18 mouse cellular contexts compared by ENCODE assay signal in genomic region chr8:88506981-88507380, GRCm38 (mm10). TPM values are rescaled to one million over a fixed set of nuclear protein-coding genes. Genes with fewer than 3 reads are reported as not detected.
A peak's percentile ranks its signal among the peaks of the same experiment; 100 is the strongest.
DNase-seq lines count a peak whose midpoint lies in the region; ATAC-seq and TF ChIP-seq lines count a peak whose summit lies in the region.
"Had no signal": no experiment of that assay in that cellular context is flagged by ENCODE, and none has a peak within 500 bp of the region (broad histone marks: within the 10 kb centered on the region; RNA-seq: fewer than 3 reads in every experiment).

No protein-coding gene starts in this region.

- peaks cover 24% of the 10 kb centered on the region for H3K27me3 ChIP-seq in liver, embryonic 12.5 days (replicated peaks)

- no peak overlapping the region for H3K4me2 ChIP-seq in liver, embryonic 12.5 days
- H3K4me2 ChIP-seq: embryonic facial prominence, embryonic 12.5 days; heart, embryonic 11.5 days; heart, embryonic 15.5 days; hindbrain, embryonic 13.5 days had no signal

- no peak overlapping the region for H3K4me3 ChIP-seq in lung, adult 2 months (replicated peaks; ENCODE audit: extremely low read depth, low read depth, low read length)
- H3K4me3 ChIP-seq in liver, embryonic 12.5 days = no peak overlapping the region
- H3K4me3 ChIP-seq: embryonic facial prominence, embryonic 12.5 days; heart, adult 2 months; heart, embryonic 15.5 days; hindbrain, embryonic 13.5 days had no signal

- TF ChIP-seq CTCF in lung, adult 2 months (IDR thresholded peaks at IDR 0.05; ENCODE audit: insufficient read depth, low read length) = no peak

- no peaks in the 10 kb centered on the region for H3K36me3 ChIP-seq in liver, embryonic 12.5 days
- H3K36me3 ChIP-seq: embryonic facial prominence, embryonic 12.5 days; heart, embryonic 15.5 days; hindbrain, embryonic 13.5 days had no signal

- H3K9me3 ChIP-seq in liver, embryonic 12.5 days (replicated peaks) = no peaks in the 10 kb centered on the region
- H3K9me3 ChIP-seq: embryonic facial prominence, embryonic 12.5 days; heart, embryonic 15.5 days; hindbrain, embryonic 13.5 days had no signal

- WGBS in lung, adult 2 months = 67% methylated on average over 5 of the region's 5 CpGs
- WGBS in liver, embryonic 12.5 days (ENCODE audit: insufficient replicate concordance) = 52% methylated on average over 5 of the region's 5 CpGs

- no peak for TF ChIP-seq POLR2A in lung, adult 2 months (IDR thresholded peaks at IDR 0.05; ENCODE audit: borderline replicate concordance, extremely low read depth, low read depth, low read length)

- DNase-seq in lung, adult 18-20 months = peak; percentile 79 to 83
- peak; percentile 29 for DNase-seq in lung, adult 2 months
- peak; percentile 43 for DNase-seq in lung, postnatal 14 days
- peak; percentile 52 for DNase-seq in yolk sac, embryonic 10.5 days (ENCODE audit: low spot score)
- no peak for DNase-seq in right cerebral cortex, postnatal 4 days
- DNase-seq: adrenal gland, adult 2 months; adrenal gland, postnatal 25 days; cerebellum, adult 2 months; cerebellum, postnatal 10 days; gastrocnemius, postnatal 10 days; heart, adult 2 months; heart, postnatal 14 days had no signal

- ATAC-seq in liver, embryonic 12.5 days = no peak
- ATAC-seq: forebrain, embryonic 16.5 days had no signal

- H3K27ac ChIP-seq in liver, embryonic 12.5 days = no peak overlapping the region
- H3K27ac ChIP-seq: embryonic facial prominence, embryonic 12.5 days; heart, adult 2 months; heart, embryonic 15.5 days; hindbrain, embryonic 13.5 days had no signal

- H3K9ac ChIP-seq in liver, embryonic 12.5 days = no peak overlapping the region
- H3K9ac ChIP-seq: embryonic facial prominence, embryonic 12.5 days; heart, embryonic 15.5 days; hindbrain, embryonic 13.5 days had no signal

- no peaks in the 10 kb centered on the region for H3K4me1 ChIP-seq in lung, adult 2 months (ENCODE audit: control insufficient read depth, insufficient read depth, low read length)
- no peaks in the 10 kb centered on the region for H3K4me1 ChIP-seq in liver, embryonic 12.5 days
- H3K4me1 ChIP-seq: heart, embryonic 15.5 days had no signal

RNA-seq across cellular contexts. Expression of gene Nkd1, which starts 14.2 kb away (rescaled TPM):
- polyA plus RNA-seq in lung, adult 2 months (2012; rRNA removed) = 143 and 171 TPM in 2 replicates
- 4.3 and 5.5 TPM in 2 replicates for polyA plus RNA-seq in liver, embryonic 12.5 days (2016; fragmentation: Nextera tagmentation; extraction: Ambion mirVana)

Comparison
In these comparisons a context has a peak if more than half of its experiments do, and no peak if none do; other contexts are left out.
1. RNA of gene Nkd1, which starts 14.2 kb away (polyA plus RNA-seq): 143 to 171 TPM in lung, adult 2 months; 4.3 to 5.5 TPM in liver, embryonic 12.5 days; every median in the first group is over 10 times any median in the second.